Mouse (Mus musculus) A20 (cell line): ENCODE results near the gene H2-Ke6.
"Not testable (repeated sequence)": the region's sequence is repeated elsewhere in the genome, so short reads cannot be mapped to it uniquely, and the experiment has no call there.

Experiments
- DNase-seq: peaks from one replicate; pipeline ENCODE4 v3.0.0-alpha.2; 2011; ENCODE audit warnings: low read depth, low spot score

H2-Ke6 gene

GRCm38 (mm10) chr17:34029890-34030595 is 2.2 kb upstream of the H2-Ke6 start:
- DNase-seq = no peak

- no peak for DNase-seq
Measured at GRCm38 (mm10) chr17:34029150-34029889, 1.5 kb upstream of the H2-Ke6 start.

- DNase-seq = no peak
Measured at GRCm38 (mm10) chr17:34028501-34029149, 765 bp upstream of the H2-Ke6 start.

GRCm38 (mm10) chr17:34026917-34027655 is 774 bp downstream of the H2-Ke6 start:
- DNase-seq = no peak

- DNase-seq = no peak
Measured at GRCm38 (mm10) chr17:34026221-34026620, 1.6 kb downstream of the H2-Ke6 start.

- no peak for DNase-seq
Measured at GRCm38 (mm10) chr17:34025756-34026151, 2.1 kb downstream of the H2-Ke6 start.

- no peak for DNase-seq
Measured at GRCm38 (mm10) chr17:34024861-34025755, 2.8 kb downstream of the H2-Ke6 start.

- DNase-seq = peak; percentile 92
Measured at GRCm38 (mm10) chr17:34024317-34024821, 3.5 kb downstream of the H2-Ke6 start, which contains the start of gene Ring1. Ring1 (minus strand) TSS chr17:34024680.

GRCm38 (mm10) chr17:34023678-34024077 is 4.2 kb downstream of the H2-Ke6 start:
- DNase-seq = no peak

- no peak for DNase-seq
Measured at GRCm38 (mm10) chr17:34022987-34023386, 4.9 kb downstream of the H2-Ke6 start.

GRCm38 (mm10) chr17:34022414-34022783 is 5.5 kb downstream of the H2-Ke6 start:
- DNase-seq = no peak

GRCm38 (mm10) chr17:34021539-34022413 is 6.1 kb downstream of the H2-Ke6 start:
- DNase-seq = no peak

GRCm38 (mm10) chr17:34013436-34013835 is 14.4 kb downstream of the H2-Ke6 start:
- no peak for DNase-seq

- no peak for DNase-seq
Measured at GRCm38 (mm10) chr17:34010156-34010555, 17.7 kb downstream of the H2-Ke6 start.

GRCm38 (mm10) chr17:34006570-34006969 is 21.3 kb downstream of the H2-Ke6 start:
- no peak for DNase-seq

- no peak for DNase-seq
Measured at GRCm38 (mm10) chr17:34003426-34003825, 24.4 kb downstream of the H2-Ke6 start.

- not testable (repeated sequence) for DNase-seq
Measured at GRCm38 (mm10) chr17:34000796-34001195, 27.1 kb downstream of the H2-Ke6 start.

- peak; percentile 98 for DNase-seq
Measured at GRCm38 (mm10) chr17:34000150-34000537, 27.7 kb downstream of the H2-Ke6 start, which contains the start of gene H2-K1. H2-K1 (minus strand) TSS chr17:34000347.

GRCm38 (mm10) chr17:33999341-34000149 is 28.3 kb downstream of the H2-Ke6 start:
- peak; percentile 44 for DNase-seq
